Mouse (Mus musculus) left cerebral cortex, postnatal 25 days (tissue): Measurements from ENCODE around the gene Cdk16. TPM values are rescaled to one million over a fixed set of nuclear protein-coding genes. Genes with fewer than 3 reads are reported as not detected.
A peak's percentile ranks its signal among the peaks of the same experiment; 100 is the strongest.
"Not testable (repeated sequence)": the region's sequence is repeated elsewhere in the genome, so short reads cannot be mapped to it uniquely, and the experiment has no call there.

ENCODE experiments used
- DNase-seq, 2 experiments: peaks; one replicate each; pipeline ENCODE4 v3.0.0; 2022; ENCODE audit warnings: low spot score in 2 of 2, mixed read lengths in 1 of 2
- intact Hi-C: fragments of 180-260 bp; cut with DNase I; formaldehyde crosslinking; loops from one replicate; pipeline ENCODE4 v1.15.1; 2025
- total RNA-seq, 2 experiments: library from RNA; stranded (reverse); gene quantifications; 2 replicates each; pipeline ENCODE4 v1.2.3; 2021

Cdk16 gene
- 100 to 1,000 TPM; 282 to 311 TPM for total RNA-seq

DNA sequence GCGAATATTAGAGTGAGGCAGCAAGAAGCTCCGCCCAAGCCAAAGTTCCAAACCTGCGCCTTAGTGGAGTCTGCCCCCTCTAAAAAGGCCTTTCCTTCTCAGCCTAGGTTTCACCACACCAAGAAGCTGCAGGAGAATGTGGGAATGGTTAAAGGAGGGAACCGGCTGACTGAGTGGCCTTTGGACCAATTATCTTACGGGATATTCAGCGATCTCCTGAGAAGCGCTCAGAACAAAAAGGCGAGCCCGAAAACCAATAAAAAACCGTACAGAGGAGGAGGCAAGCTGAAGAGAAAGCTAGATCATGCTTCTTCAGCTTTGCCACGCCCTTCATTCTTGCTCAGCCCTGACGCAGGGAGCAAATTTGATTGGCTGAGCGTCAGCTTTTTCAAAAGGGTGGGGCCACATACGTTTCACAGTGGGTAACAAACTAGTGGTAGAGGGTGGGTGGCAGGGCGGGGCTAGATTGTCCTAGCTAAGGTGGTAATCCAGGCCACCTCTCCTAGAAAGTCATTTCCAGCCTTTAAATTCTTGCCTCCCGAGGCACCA, at the start of gene Cdk16:
Cdk16 (plus strand) TSS at position 436 of the 549 bp plus-strand sequence.
- DNase-seq = peak; percentile 78 to 95
- intact Hi-C loops = loop anchor here (2.0 to 5.0 kb wide), 3 partner anchors 17 to 85 kb away; no protein-coding TSS in a partner anchor

- no peak for DNase-seq
- intact Hi-C loops = no loop called here
These were observed 49.6 kb upstream of the Cdk16 start for GRCm38 (mm10) chrX:20638141-20638540.

DNA sequence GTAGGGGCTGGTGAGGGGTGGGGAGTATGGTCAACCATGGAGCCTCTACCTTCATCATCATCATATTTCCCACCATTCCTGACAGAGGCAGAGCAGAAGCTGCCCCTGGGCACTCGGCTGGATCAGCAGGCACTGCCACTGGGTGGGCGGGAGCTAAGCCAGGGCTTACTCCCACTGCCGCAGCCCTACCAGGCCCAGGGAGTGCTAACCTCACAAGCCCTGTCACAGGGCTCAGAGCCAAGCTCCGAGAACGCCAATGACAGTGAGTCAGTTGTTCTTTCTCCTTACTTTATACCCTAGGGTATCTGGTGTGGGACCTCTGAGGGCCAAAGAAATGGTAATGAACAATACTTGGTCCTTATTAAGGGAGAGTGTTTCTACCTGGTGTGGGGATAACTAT, 43.0 kb upstream of the Cdk16 start:
- DNase-seq = no peak
- intact Hi-C loops = no loop called here

DNA sequence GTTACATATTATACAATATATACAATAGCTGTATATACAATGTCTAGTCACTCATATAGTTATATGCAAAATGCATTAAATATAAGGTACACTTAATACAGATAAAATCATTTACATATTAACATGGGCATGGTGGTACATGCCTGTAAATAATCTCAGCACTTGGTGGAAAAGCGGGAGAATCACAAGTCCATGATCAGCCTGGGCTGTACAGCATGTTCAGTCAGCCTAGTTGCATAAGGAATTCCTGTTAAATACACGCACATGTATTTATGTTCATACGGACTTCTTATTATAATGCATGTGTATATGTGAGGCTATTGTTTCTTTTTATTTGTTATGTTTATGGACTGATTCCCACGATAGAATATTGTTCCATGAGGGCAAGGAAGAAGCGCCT, 30.2 kb upstream of the Cdk16 start:
- DNase-seq = no peak
- intact Hi-C loops = no loop called here

DNA sequence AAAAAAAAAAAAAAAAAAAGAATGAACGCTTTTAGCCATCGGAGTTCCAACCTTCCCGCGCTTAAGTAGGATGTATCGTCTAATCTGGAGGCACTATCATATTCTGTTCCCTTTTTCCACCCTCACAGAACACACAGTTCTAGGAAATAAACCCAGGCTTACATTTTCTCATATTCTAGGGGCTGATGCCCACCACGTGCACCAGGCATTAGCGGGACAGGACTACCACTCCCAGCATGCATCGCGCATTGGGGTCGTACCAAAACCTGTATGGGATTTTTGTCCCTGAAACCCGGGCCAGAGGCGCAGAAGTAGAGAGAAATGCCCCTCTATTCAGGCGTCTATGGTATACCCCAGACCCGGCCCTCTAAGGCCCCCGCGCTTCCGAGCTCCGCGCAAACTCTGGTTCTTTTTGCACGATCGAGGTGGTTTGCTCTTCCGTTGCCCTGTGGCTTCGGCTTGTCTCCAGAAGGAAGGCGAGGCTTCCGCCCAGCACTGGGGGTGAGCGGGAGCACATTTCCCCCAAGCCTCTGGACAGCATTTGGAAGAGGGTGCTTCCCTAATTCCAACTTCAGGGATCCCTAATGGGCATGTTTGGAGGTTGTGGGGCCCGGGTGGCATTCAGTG, 29.6 kb upstream of the Cdk16 start, which contains the start of gene Uba1:
Uba1 (plus strand) TSS at position 301 of the 627 bp plus-strand sequence.
- intact Hi-C loops = no loop called here
- peak; percentile 77 to 90 for DNase-seq

DNA sequence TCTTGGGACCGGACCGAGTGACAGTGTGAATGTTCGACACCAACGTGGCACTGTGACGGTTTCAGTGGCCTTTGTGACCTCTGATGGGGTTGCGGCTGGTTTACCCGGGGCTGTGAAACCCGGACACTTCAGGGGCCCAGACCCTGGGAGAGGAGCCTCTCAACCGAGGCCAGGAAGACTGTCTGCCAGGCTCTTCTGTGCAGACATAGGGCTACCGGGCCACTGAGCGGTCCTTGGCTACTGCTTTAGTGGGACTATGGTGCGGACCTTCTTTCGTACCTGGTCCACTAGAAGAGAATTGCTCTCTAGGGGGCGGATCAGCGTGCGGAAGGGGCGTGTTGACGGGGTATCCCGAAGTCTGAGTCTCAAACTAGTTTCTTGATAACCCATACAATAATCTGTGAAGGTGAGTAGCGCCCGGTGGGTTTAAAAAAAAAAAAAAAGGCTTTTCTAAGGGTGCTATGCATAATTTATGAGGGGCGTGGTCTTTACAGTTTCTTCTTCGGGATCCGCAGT, 28.8 kb upstream of the Cdk16 start:
- DNase-seq = no peak
- intact Hi-C loops = no loop called here

- no peak for DNase-seq
- intact Hi-C loops = loop anchor here (1.0 to 10.0 kb wide), 4 partner anchors 26 to 282 kb away; no protein-coding TSS in a partner anchor
These were observed 25.4 kb upstream of the Cdk16 start for GRCm38 (mm10) chrX:20662317-20662715.

- peak; percentile 82 to 93 for DNase-seq
- intact Hi-C loops = loop anchor here (1.0 to 10.0 kb wide), 4 partner anchors 26 to 282 kb away; no protein-coding TSS in a partner anchor
These were observed 24.9 kb upstream of the Cdk16 start for GRCm38 (mm10) chrX:20662716-20663443.

GRCm38 (mm10) chrX:20663444-20663790, 24.3 kb upstream of the Cdk16 start:
- DNase-seq = peak in 1 of 2 experiments; percentile 11
- intact Hi-C loops = loop anchor here (2.0 to 10.0 kb wide), 3 partner anchors 25 to 281 kb away; no protein-coding TSS in a partner anchor

- DNase-seq = peak; percentile 72 to 89
- intact Hi-C loops = loop anchor here (2.0 to 5.0 kb wide), 3 partner anchors 17 to 84 kb away; no protein-coding TSS in a partner anchor
These were observed 354 bp downstream of the Cdk16 start for GRCm38 (mm10) chrX:20688068-20688547.

- DNase-seq = peak; percentile 19 to 24
- intact Hi-C loops = loop anchor here (2.0 to 5.0 kb wide), 3 partner anchors 16 to 84 kb away; no protein-coding TSS in a partner anchor
These were observed 861 bp downstream of the Cdk16 start for GRCm38 (mm10) chrX:20688615-20689014.

GRCm38 (mm10) chrX:20691566-20691965, 3.8 kb downstream of the Cdk16 start:
- no peak for DNase-seq
- intact Hi-C loops = no loop called here

DNA sequence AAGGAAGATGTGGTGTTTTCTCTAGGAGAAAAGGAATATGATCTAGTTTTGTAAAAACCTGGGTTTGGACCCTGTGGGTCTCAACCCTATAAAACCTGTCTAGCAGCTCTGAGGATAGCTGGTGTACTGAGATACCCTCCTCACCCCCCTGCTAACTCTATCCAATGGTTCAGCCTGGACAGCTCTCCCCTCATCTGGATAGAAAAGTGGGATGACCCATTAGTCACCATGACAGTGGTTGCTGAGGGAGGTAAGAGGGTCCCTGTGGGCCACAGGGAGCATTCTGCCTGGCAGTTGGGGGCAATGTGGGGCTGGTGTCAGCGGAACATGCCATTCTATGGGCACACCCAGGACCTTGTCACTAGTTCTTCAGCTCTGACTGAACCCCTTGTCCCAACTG, 4.9 kb downstream of the Cdk16 start:
- intact Hi-C loops = no loop called here
- DNase-seq = no peak

DNA sequence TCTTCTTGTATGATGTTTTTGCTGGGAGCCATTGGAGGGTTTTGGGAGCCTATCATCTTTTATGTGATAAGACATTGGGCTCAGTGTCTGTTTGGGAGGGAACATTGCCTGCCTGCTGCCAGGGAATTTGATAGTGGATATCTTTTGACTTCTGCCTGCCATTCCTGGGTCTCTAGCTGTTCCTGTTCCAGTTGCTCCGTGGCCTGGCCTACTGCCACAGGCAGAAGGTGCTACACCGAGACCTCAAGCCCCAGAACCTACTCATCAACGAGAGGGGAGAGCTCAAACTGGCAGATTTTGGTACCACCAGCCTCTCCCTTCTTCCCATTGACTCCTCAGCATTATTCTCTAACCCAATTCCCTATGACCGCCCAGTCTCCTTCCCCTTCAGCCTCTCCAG, 8.1 kb downstream of the Cdk16 start:
- intact Hi-C loops = no loop called here

DNA sequence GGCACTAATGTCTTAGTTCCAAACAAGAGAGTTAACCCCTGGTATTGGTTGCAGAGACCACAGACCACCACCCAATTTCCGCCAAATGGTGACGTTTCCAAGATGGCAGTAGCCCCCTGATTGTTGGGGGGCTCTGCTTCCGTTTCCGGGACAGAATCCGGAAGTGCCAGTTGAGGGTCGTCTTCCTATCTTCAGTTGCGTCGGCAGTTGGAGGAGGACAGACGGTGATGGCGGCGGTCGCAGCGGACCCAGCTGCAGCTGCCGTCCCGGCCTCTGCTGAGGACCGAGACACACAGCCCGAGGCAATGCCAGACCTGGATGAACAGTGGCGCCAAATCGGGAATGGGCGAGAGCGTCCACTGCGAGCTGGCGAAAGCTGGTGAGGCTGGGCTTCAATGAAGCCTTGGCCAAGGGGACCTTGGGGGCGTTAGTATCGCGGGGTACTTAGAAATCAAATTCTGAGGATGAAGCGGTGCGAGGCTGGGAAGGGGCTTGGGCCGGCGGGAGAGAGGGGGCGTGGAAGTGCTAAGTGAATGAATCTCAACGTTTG, 16.1 kb downstream of the Cdk16 start, which contains the start of gene Usp11:
Usp11 (plus strand) TSS at position 166 of the 550 bp plus-strand sequence.
- DNase-seq = peak; percentile 45 to 53
- intact Hi-C loops = loop anchor here (2.0 kb wide), 1 partner anchor 15 kb away; no protein-coding TSS in a partner anchor

More for the DNA sequence above, 8.1 kb downstream of the Cdk16 start:
- DNase-seq = no peak

GRCm38 (mm10) chrX:20704295-20705082, 16.7 kb downstream of the Cdk16 start:
- DNase-seq = peak; percentile 74 to 88
- intact Hi-C loops = loop anchor here (2.0 kb wide), 1 partner anchor 16 kb away; no protein-coding TSS in a partner anchor

DNA sequence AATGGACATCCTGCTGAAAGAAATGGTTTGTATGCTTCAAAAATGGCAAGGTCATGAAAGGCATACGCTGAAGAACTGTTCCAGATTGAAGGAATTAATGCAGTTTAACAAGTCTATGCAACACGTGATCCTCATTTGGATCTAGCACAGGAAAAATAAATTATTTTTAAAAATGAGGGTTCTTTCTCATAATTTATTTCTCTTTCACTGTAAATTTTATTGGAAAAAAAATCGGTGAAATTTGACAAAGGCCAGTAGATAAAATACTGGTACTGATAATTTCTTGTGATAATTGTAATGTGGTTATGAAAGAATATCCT, 17.3 kb downstream of the Cdk16 start:
- DNase-seq = no peak
- intact Hi-C loops = loop anchor here (2.0 kb wide), 1 partner anchor 16 kb away; no protein-coding TSS in a partner anchor

GRCm38 (mm10) chrX:20728681-20729080, 40.9 kb downstream of the Cdk16 start:
- intact Hi-C loops = no loop called here
- no peak for DNase-seq

DNA sequence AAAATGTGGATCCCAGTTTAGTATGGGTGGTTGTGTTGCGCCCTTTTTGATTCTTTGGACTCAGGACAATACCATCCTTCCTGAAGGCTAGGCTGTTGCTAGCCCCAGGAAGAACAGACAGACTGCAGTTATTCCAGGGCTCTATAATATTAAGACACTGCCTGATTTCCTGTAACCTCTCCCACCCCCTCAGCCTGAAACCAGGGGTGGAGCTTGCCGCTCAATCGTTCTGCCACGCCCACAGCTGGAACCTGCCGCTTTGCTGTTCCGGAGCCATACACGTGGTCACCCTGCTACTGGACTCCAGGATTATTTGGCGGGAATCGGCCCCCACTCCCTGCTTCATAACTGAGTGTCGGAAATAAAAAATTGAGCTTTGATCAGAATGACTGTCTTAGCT, 42.3 kb downstream of the Cdk16 start:
- intact Hi-C loops = not testable (repeated sequence)

More for the DNA sequence above, 42.3 kb downstream of the Cdk16 start:
- not testable (repeated sequence) for DNase-seq
